8 mouse cellular contexts compared by ENCODE assay signal in genomic region chr12:51691845-51692632, GRCm38 (mm10). TPM values are rescaled to one million over a fixed set of nuclear protein-coding genes. Genes with fewer than 3 reads are reported as not detected.
DNase-seq lines count a peak whose midpoint lies in the region; ATAC-seq and TF ChIP-seq lines count a peak whose summit lies in the region.

TSS of gene Strn3 (minus strand) at chr12:51691897.

- H3K27me3 ChIP-seq in MEL (ENCODE audit: control insufficient read depth in 1 of 2, insufficient read depth in 2 of 2, low read length in 2 of 2): no peaks in the 10 kb centered on the region
- H3K27me3 ChIP-seq in cerebellum, adult 2 months (ENCODE audit: control insufficient read depth, insufficient read depth, low read length): no peaks in the 10 kb centered on the region
- H3K27me3 ChIP-seq in forebrain, postnatal 0 days (ENCODE audit: insufficient read depth, low read length): no peaks in the 10 kb centered on the region
- H3K27me3 ChIP-seq in lung, embryonic 15.5 days: no peaks in the 10 kb centered on the region

- peak within 1 kb of the TSS; percentile 90 for H3K27ac ChIP-seq in MEL (ENCODE audit: control insufficient read depth, low read depth, low read length)
- H3K27ac ChIP-seq in cerebellum, adult 2 months (ENCODE audit: insufficient read depth, low read length): peak within 1 kb of the TSS; percentile 96
- H3K27ac ChIP-seq in forebrain, postnatal 0 days (ENCODE audit: low read depth, low read length): peak within 1 kb of the TSS; percentile 100
- H3K27ac ChIP-seq in lung, embryonic 15.5 days: peak within 1 kb of the TSS; percentile 100

- peak within 1 kb of the TSS; percentile 90 for H3K9ac ChIP-seq in MEL (ENCODE audit: control insufficient read depth, low read depth, low read length, poor library complexity, severe bottlenecking)
- peak within 1 kb of the TSS; percentile 99 for H3K9ac ChIP-seq in forebrain, postnatal 0 days
- peak within 1 kb of the TSS; percentile 97 for H3K9ac ChIP-seq in lung, embryonic 15.5 days

- peak; percentile 53 to 83 for TF ChIP-seq POLR2A in MEL (IDR thresholded peaks at IDR 0.05; ENCODE audit: control insufficient read depth in 1 of 2, insufficient read depth in 1 of 2, low read depth in 1 of 2, low read length in 2 of 2, poor library complexity in 1 of 2)
- TF ChIP-seq POLR2A in cerebellum, adult 2 months (IDR thresholded peaks at IDR 0.05; ENCODE audit: borderline replicate concordance, insufficient read depth, low read length): peak; percentile 51

- H3K79me2 ChIP-seq in MEL (ENCODE audit: control insufficient read depth, insufficient read depth, low read length, poor library complexity): peaks cover 40% of the 10 kb centered on the region

- H3K4me3 ChIP-seq in MEL (ENCODE audit: control insufficient read depth in 1 of 2, insufficient read depth in 1 of 2, low read depth in 2 of 2, low read length in 2 of 2): peak within 1 kb of the TSS; percentile 86 to 100
- peak within 1 kb of the TSS; percentile 87 for H3K4me3 ChIP-seq in cerebellum, adult 2 months (replicated peaks; ENCODE audit: insufficient read depth, low read depth, low read length)
- peak within 1 kb of the TSS; percentile 100 for H3K4me3 ChIP-seq in forebrain, postnatal 0 days (ENCODE audit: low read depth, low read length)
- H3K4me3 ChIP-seq in lung, embryonic 15.5 days: peak within 1 kb of the TSS; percentile 98

- peaks cover 17 to 31% of the 10 kb centered on the region in 2 experiments for H3K4me1 ChIP-seq in MEL (ENCODE audit: control insufficient read depth in 1 of 2, insufficient read depth in 2 of 2, low read length in 2 of 2)
- H3K4me1 ChIP-seq in cerebellum, adult 2 months (ENCODE audit: control insufficient read depth, insufficient read depth, low read length): peaks cover 3% of the 10 kb centered on the region
- H3K4me1 ChIP-seq in forebrain, postnatal 0 days (ENCODE audit: insufficient read depth): 0 out of 2 replicates have a peak, but pooled peaks cover 6% of the 10 kb centered on the region
- H3K4me1 ChIP-seq in lung, embryonic 15.5 days: peaks cover 20% of the 10 kb centered on the region

- H3K9me3 ChIP-seq in MEL (replicated peaks; ENCODE audit: insufficient read depth, low read length): no peaks in the 10 kb centered on the region
- no peaks in the 10 kb centered on the region for H3K9me3 ChIP-seq in forebrain, postnatal 0 days (ENCODE audit: low read length)
- no peaks in the 10 kb centered on the region for H3K9me3 ChIP-seq in lung, embryonic 15.5 days

- TF ChIP-seq CTCF in MEL (IDR thresholded peaks at IDR 0.05 in 2 of 3, conservative IDR thresholded peaks at IDR 0.05 in 1 of 3; ENCODE audit: control insufficient read depth in 1 of 3, insufficient read depth in 1 of 3, low read depth in 2 of 3, low read length in 3 of 3, poor library complexity in 1 of 3, severe bottlenecking in 1 of 3): no peak
- TF ChIP-seq CTCF in cerebellum, adult 2 months (IDR thresholded peaks at IDR 0.05; ENCODE audit: borderline replicate concordance, insufficient read depth, low read depth, low read length): no peak
- no peak for TF ChIP-seq CTCF in forebrain, postnatal 0 days (IDR thresholded peaks at IDR 0.05; ENCODE audit: low read depth)

- peak; percentile 98 for DNase-seq in MEL (ENCODE audit: low read depth, low spot score)
- peak; percentile 95 to 98 for DNase-seq in cerebellum, adult 2 months
- DNase-seq in forebrain, postnatal 0 days: peak; percentile 97
- DNase-seq in heart, postnatal 4 days: peak; percentile 96
- DNase-seq in layer of hippocampus, adult 8-10 months (ENCODE audit: low spot score in 2 of 2): peak; percentile 96
- DNase-seq in ovary, adult 18-20 months (ENCODE audit: low spot score): peak; percentile 97
- DNase-seq in thymus, postnatal 0 days (ENCODE audit: low spot score): peak; percentile 97

- ATAC-seq in forebrain, postnatal 0 days: peak; percentile 96
- peak; percentile 97 for ATAC-seq in lung, embryonic 15.5 days (ENCODE audit: borderline replicate concordance, extremely low read depth, low FRiP score, low TSS enrichment)

- no peak for TF ChIP-seq RAD21 in MEL (IDR thresholded peaks at IDR 0.05; ENCODE audit: low read depth, low read length)

- WGBS in cerebellum, adult 2 months: under 1% methylated on average over 55 of the region's 56 CpGs
- WGBS in forebrain, postnatal 0 days: 2% methylated on average over 51 of the region's 56 CpGs
- under 1% methylated on average over 49 of the region's 56 CpGs for WGBS in lung, embryonic 15.5 days

- peak in 1 of 2 experiments; percentile 39; a peak in 2 of 4 replicates for TF ChIP-seq EP300 in MEL (IDR thresholded peaks at IDR 0.05; ENCODE audit: low read depth in 1 of 2, low read length in 2 of 2)

- H3K4me2 ChIP-seq in forebrain, postnatal 0 days (ENCODE audit: low read depth): peak within 1 kb of the TSS; percentile 76
- H3K4me2 ChIP-seq in lung, embryonic 15.5 days: peak within 1 kb of the TSS; percentile 63

- H3K36me3 ChIP-seq in MEL (ENCODE audit: control insufficient read depth in 1 of 2, insufficient read depth in 2 of 2, low read length in 2 of 2): peaks cover 0 to 38% of the 10 kb centered on the region in 2 experiments; a peak in 2 of 4 replicates
- H3K36me3 ChIP-seq in forebrain, postnatal 0 days (ENCODE audit: insufficient read depth): no peaks in the 10 kb centered on the region
- H3K36me3 ChIP-seq in lung, embryonic 15.5 days: no peaks in the 10 kb centered on the region

TF ChIP-seq in MEL, 35 proteins besides CTCF, POLR2A, EP300 and RAD21:
- peak; percentile 57; the same call in 1 of the 2 replicates for TF ChIP-seq TCF12 (IDR thresholded peaks at IDR 0.05; ENCODE audit: low read depth, low read length)
- peak; percentile 79 for TF ChIP-seq SIN3A (IDR thresholded peaks at IDR 0.05; ENCODE audit: low read length)
- peak; percentile 53; the same call in 1 of the 2 replicates for TF ChIP-seq TBP (IDR thresholded peaks at IDR 0.05; ENCODE audit: low read depth, low read length)
- peak; percentile 72; the same call in 1 of the 2 replicates for TF ChIP-seq POLR2AphosphoS2 (IDR thresholded peaks at IDR 0.05; ENCODE audit: low read length)
- peak; percentile 85 for TF ChIP-seq MYC (IDR thresholded peaks at IDR 0.05; ENCODE audit: low read depth, low read length)
- TF ChIP-seq ELF1 (IDR thresholded peaks at IDR 0.05; ENCODE audit: low read depth, low read length): peak; percentile 80
- TF ChIP-seq KAT2A (conservative IDR thresholded peaks at IDR 0.05; ENCODE audit: low read depth, low read length): no peak; the same call in 1 of the 2 replicates
- peak; percentile 48 for TF ChIP-seq ETS1 (IDR thresholded peaks at IDR 0.05; ENCODE audit: low read depth, low read length)
- no peak for TF ChIP-seq MYB (IDR thresholded peaks at IDR 0.05; ENCODE audit: low read depth, low read length)
- no peak for TF ChIP-seq SMC3 (IDR thresholded peaks at IDR 0.05; ENCODE audit: low read depth, low read length)
- TF ChIP-seq MAX (IDR thresholded peaks at IDR 0.05; ENCODE audit: low read length): peak; percentile 64; the same call in 1 of the 2 replicates
- TF ChIP-seq UBTF (IDR thresholded peaks at IDR 0.05; ENCODE audit: borderline replicate concordance, insufficient read depth, low read depth, low read length): 0 out of 2 replicates have a peak, but pooled peaks have one; percentile 71
- TF ChIP-seq MXI1 (IDR thresholded peaks at IDR 0.05; ENCODE audit: low read depth, low read length): peak; percentile 85
- TF ChIP-seq TAL1 (IDR thresholded peaks at IDR 0.05; ENCODE audit: low read length): no peak
- peak; percentile 100 for TF ChIP-seq NRF1 (IDR thresholded peaks at IDR 0.05; ENCODE audit: insufficient read depth, low read depth, low read length, poor library complexity, severe bottlenecking)
- TF ChIP-seq POLR2AphosphoS5 (IDR thresholded peaks at IDR 0.05; ENCODE audit: borderline replicate concordance, low read depth, low read length): peak; percentile 54; the same call in 1 of the 2 replicates
- TF ChIP-seq ZNF384 (IDR thresholded peaks at IDR 0.05; ENCODE audit: low read depth, low read length): peak; percentile 93
- peak; percentile 77 for TF ChIP-seq NELFE (IDR thresholded peaks at IDR 0.05; ENCODE audit: low read depth, low read length)
- TF ChIP-seq MAZ (IDR thresholded peaks at IDR 0.05; ENCODE audit: low read depth, low read length): peak; percentile 96
- TF ChIP-seq HCFC1 (IDR thresholded peaks at IDR 0.05; ENCODE audit: low read depth, low read length): peak; percentile 83
- TF ChIP-seq E2F4 (IDR thresholded peaks at IDR 0.05; ENCODE audit: borderline replicate concordance, low read depth, low read length): no peak
- peak; percentile 80; the same call in 1 of the 2 replicates for TF ChIP-seq ZMIZ1 (IDR thresholded peaks at IDR 0.05; ENCODE audit: low read depth, low read length)

RNA-seq across cellular contexts. Expression of gene Strn3, which starts in this region (rescaled TPM):
- total RNA-seq in MEL (2012; rRNA removed): 25.1 and 29.4 TPM in 2 replicates
- polyA plus RNA-seq in MEL (2012; ENCODE audit: insufficient read depth in 1 of 2, insufficient read length in 2 of 2, low read depth in 1 of 2, low replicate concordance in 2 of 2, missing spikeins in 1 of 2): 10 to 100 TPM; 19.0 to 46.3 TPM
- polyA plus RNA-seq in cerebellum, adult 2 months (2012; rRNA removed): 77.4 and 83.8 TPM in 2 replicates
- 85.3 and 92.8 TPM in 2 replicates for total RNA-seq in forebrain, postnatal 0 days (2014; rRNA removed)
- polyA plus RNA-seq in forebrain, postnatal 0 days (2015; fragmentation: Nextera tagmentation; extraction: Ambion mirVana): 25.6 and 30.8 TPM in 2 replicates
- 10 to 100 TPM; 90.7 to 91.0 TPM for total RNA-seq in heart, postnatal 4 days (2021)
- 10 to 100 TPM; 80.3 to 93.2 (median 92.0) TPM for total RNA-seq in layer of hippocampus, adult 8-10 months (2022)
- polyA plus RNA-seq in lung, embryonic 15.5 days (2015; fragmentation: Nextera tagmentation; extraction: Ambion mirVana): 40.7 and 43.5 TPM in 2 replicates
- 27.3 and 31.2 TPM in 2 replicates for polyA plus RNA-seq in thymus, postnatal 0 days (2015; fragmentation: Nextera tagmentation; extraction: Ambion mirVana)

Comparison
In these comparisons a context has a peak if more than half of its experiments do, and no peak if none do; other contexts are left out.
1. Peak in every context shown above with its lines: DNase-seq, ATAC-seq, H3K4me3 ChIP-seq and H3K27ac ChIP-seq.